Mouse (Mus musculus) liver, postnatal 0 days (tissue): ENCODE results near the gene Fam92b. TPM values are rescaled to one million over a fixed set of nuclear protein-coding genes. Genes with fewer than 3 reads are reported as not detected.

Source experiments
- ATAC-seq: fragments of 200-750 bp; cut with Nextera tagmentation; 2 replicates; pipeline ENCODE4 v1.8.0; 2017; ENCODE audit warnings: mild to moderate bottlenecking, moderate library complexity
- DNase-seq: peaks from one replicate; pipeline ENCODE4 v3.0.0-alpha.2; 2016
- H3K27ac ChIP-seq: fragments of 300-500 bp; sonication (generic); 2 replicates; pipeline ENCODE4 v1.5.1; 2014; ENCODE audit warnings: antibody characterized with exemption, moderate library complexity, mild to moderate bottlenecking, low read depth
- H3K27me3 ChIP-seq: fragments of 300-500 bp; sonication (generic); 2 replicates; pipeline ENCODE4 v1.6.1; 2014; ENCODE audit warnings: low read length, control low read depth, mixed read lengths; ENCODE audit not compliant: insufficient read depth
- H3K36me3 ChIP-seq: fragments of 300-500 bp; sonication (generic); replicated peaks from 2 replicates; pipeline ENCODE4 v1.6.1; 2014; ENCODE audit warnings: mild to moderate bottlenecking, control low read depth, low read length, moderate library complexity, mixed read lengths; ENCODE audit not compliant: insufficient read depth
- H3K4me1 ChIP-seq: fragments of 300-500 bp; sonication (generic); 2 replicates; pipeline ENCODE4 v1.6.1; 2014; ENCODE audit warnings: antibody characterized with exemption, mild to moderate bottlenecking, control low read depth; ENCODE audit not compliant: insufficient read depth
- H3K4me2 ChIP-seq: fragments of 300-500 bp; sonication (generic); 2 replicates; pipeline ENCODE4 v1.6.1; 2014; ENCODE audit warnings: low read depth, mild to moderate bottlenecking, low read length, moderate library complexity, mixed read lengths
- H3K4me3 ChIP-seq: fragments of 300-500 bp; sonication (generic); 2 replicates; pipeline ENCODE4 v1.5.1; 2014; ENCODE audit warnings: low read depth, low read length
- H3K9ac ChIP-seq: fragments of 300-500 bp; sonication (generic); replicated peaks from 2 replicates; pipeline ENCODE4 v1.6.1; 2014; ENCODE audit warnings: mild to moderate bottlenecking, moderate library complexity
- H3K9me3 ChIP-seq: fragments of 300-500 bp; sonication (generic); 2 replicates; pipeline ENCODE4 v1.6.1; 2016; ENCODE audit warnings: mild to moderate bottlenecking, control low read depth, low read length, mixed read lengths
- CTCF ChIP-seq: sonication (generic); IDR thresholded peaks from 2 replicates; pipeline ENCODE4 v1.5.1; 2016; ENCODE audit warnings: antibody characterized with exemption, low read depth
- EP300 ChIP-seq: IDR thresholded peaks from 2 replicates; pipeline ENCODE4 v1.6.1; 2016; ENCODE audit warnings: antibody characterized with exemption, low read depth, mild to moderate bottlenecking
- WGBS: fragments of 180-500 bp; shearing (Covaris S2); extraction: QIAGEN DNeasy Blood & Tissue Kit; methylation state at CpG from one replicate; pipeline ENCODE4 v1.1.7; 2014; ENCODE audit not compliant: insufficient replicate concordance; 5-methylcytosine and 5-hydroxymethylcytosine counted together
- polyA plus RNA-seq: library from polyadenylated mRNA; unstranded; fragments of >200 nt; fragmentation: Nextera tagmentation; extraction: Ambion mirVana; gene quantifications from 2 replicates; pipeline ENCODE4 v1.2.1, GENCODE M21; 2015

Fam92b gene
- polyA plus RNA-seq, 1 experiment from 2014 or later = not detected

DNA sequence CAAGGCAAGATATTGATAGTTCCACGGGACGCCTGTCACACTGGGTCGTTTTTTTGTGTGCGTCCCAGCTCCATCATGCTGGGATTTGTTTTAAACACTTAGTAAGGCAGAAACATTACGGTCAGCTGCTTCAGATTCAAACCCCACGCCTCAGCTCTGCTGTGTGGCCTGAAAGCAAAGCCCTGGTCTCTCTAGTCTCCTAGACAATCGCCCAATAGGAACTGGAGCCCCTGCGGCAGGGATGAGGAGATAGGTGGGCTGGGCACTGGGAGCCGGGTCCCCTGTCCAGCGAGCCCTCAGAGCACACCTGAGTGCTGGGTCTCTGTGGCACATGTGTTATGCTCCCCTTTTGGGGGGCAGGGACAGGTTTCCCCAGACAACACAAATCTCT lies 853 bp upstream of the Fam92b start:
- no peak for DNase-seq
- no peak overlapping the region for H3K27ac ChIP-seq
- no peak for ATAC-seq
- H3K9ac ChIP-seq = no peak overlapping the region
- H3K9me3 ChIP-seq = no peaks in the 10 kb centered on the region
- H3K27me3 ChIP-seq = peaks cover 31% of the 10 kb centered on the region
- H3K4me2 ChIP-seq = no peak overlapping the region
- WGBS = 15% methylated on average over 10 of the region's 10 CpGs
- H3K4me3 ChIP-seq = no peak overlapping the region
- TF ChIP-seq EP300 = no peak
- no peak for TF ChIP-seq CTCF
- H3K36me3 ChIP-seq = no peaks in the 10 kb centered on the region
- no peaks in the 10 kb centered on the region for H3K4me1 ChIP-seq

GRCm38 (mm10) chr8:120176605-120177004 lies 661 bp downstream of the Fam92b start:
- Histone ChIP-seq H3K9me3 (no peaks in the 10 kb centered on the region), H3K27ac (no peak overlapping the region), H3K27me3 (peaks cover 33% of the 10 kb centered on the region), H3K9ac (no peak overlapping the region), H3K36me3 (no peaks in the 10 kb centered on the region), H3K4me1 (no peaks in the 10 kb centered on the region), H3K4me3 (no peak overlapping the region), H3K4me2 (no peak overlapping the region)
- ATAC-seq (no peak), DNase-seq (no peak)
- TF ChIP-seq EP300 (no peak), CTCF (no peak)
- WGBS = 41% methylated on average over 4 of the region's 4 CpGs

- TF ChIP-seq CTCF (no peak), EP300 (no peak)
- Histone ChIP-seq H3K9me3 (no peaks in the 10 kb centered on the region), H3K4me1 (no peaks in the 10 kb centered on the region), H3K27me3 (peaks cover 33% of the 10 kb centered on the region), H3K36me3 (no peaks in the 10 kb centered on the region), H3K9ac (no peak overlapping the region), H3K27ac (no peak overlapping the region), H3K4me2 (no peak overlapping the region), H3K4me3 (no peak overlapping the region)
- ATAC-seq (no peak), DNase-seq (no peak)
- WGBS = 44% methylated on average over 18 of the region's 18 CpGs
These were observed 2.7 kb downstream of the Fam92b start for GRCm38 (mm10) chr8:120174606-120175005.

DNA sequence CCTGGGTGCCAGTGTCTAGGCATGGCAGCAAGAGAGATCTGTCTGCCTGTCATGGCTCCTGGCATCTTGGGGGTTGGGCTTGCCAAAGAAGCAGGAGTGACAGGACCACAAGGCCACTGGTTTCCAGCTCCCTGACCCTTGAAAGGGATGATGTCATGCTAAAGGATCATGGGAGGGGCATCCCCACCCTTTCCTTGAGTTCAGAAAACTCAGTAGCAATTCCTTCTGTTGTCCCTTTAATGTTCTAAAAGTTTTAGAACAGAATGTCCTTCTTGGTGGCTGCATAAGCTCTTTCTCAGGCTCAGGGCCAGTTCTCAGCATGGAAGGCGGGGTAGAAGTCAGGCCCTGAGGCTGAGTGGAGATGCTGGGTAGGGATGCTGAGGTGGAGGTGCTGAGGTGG lies 4.1 kb downstream of the Fam92b start:
- no peaks in the 10 kb centered on the region for H3K4me1 ChIP-seq
- no peak for TF ChIP-seq CTCF
- TF ChIP-seq EP300 = no peak
- H3K36me3 ChIP-seq = no peaks in the 10 kb centered on the region
- no peak for DNase-seq
- ATAC-seq = no peak
- peaks cover 31% of the 10 kb centered on the region for H3K27me3 ChIP-seq
- no peak overlapping the region for H3K9ac ChIP-seq
- 63% methylated on average over 1 of the region's 1 CpGs for WGBS
- no peak overlapping the region for H3K27ac ChIP-seq
- no peaks in the 10 kb centered on the region for H3K9me3 ChIP-seq
- no peak overlapping the region for H3K4me3 ChIP-seq
- no peak overlapping the region for H3K4me2 ChIP-seq

DNA sequence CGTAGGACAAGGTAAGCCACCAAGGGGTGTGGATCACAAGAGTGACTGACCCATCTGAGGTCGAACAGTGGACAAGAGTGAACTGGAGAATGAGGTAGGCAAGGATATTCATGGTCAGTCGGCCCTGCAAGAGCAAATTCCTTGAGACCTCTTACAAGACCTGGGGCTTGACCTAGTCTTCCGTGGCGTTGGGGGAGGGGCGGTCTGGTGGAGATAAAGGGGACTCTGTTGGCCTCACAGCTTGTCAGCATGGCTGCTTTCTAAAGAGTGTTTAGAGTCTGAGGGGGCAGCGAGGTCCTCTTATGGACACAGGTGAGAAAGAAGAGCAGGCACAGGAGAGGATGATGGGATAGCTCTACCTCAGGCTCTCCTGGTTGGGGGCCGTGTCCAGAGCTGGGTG lies 8.1 kb downstream of the Fam92b start:
- no peaks in the 10 kb centered on the region for H3K36me3 ChIP-seq
- ATAC-seq = no peak
- no peaks in the 10 kb centered on the region for H3K4me1 ChIP-seq
- no peaks in the 10 kb centered on the region for H3K9me3 ChIP-seq
- no peak for TF ChIP-seq CTCF
- no peak for TF ChIP-seq EP300
- no peak overlapping the region for H3K4me2 ChIP-seq
- no peak for DNase-seq
- 54% methylated on average over 8 of the region's 8 CpGs for WGBS
- no peak overlapping the region for H3K27ac ChIP-seq
- 0 out of 2 replicates have a peak, but pooled peaks cover 9% of the 10 kb centered on the region for H3K27me3 ChIP-seq
- no peak overlapping the region for H3K9ac ChIP-seq
- no peak overlapping the region for H3K4me3 ChIP-seq

DNA sequence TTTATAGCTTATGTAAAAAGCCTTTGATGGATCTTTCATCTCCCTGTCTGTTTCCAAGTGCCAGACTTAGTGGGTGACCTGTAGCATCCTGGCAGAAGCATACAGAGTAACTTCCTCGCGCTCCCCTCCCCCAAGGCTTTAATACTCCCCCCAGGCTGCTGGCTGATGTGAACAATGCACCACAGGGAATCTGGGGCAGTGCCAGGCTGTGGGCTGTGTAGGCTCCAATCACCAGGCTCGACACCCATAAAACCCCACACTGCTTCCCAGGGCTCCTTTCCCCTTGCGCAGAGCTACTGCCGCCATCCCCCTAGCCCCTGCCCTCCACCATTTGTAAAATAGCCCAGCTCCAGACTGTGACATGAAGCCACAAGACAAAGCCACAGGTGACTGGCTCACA lies 9.4 kb downstream of the Fam92b start:
- no peak for ATAC-seq
- Histone ChIP-seq H3K4me2 (no peak overlapping the region), H3K27ac (no peak overlapping the region), H3K4me3 (no peak overlapping the region), H3K27me3 (0 out of 2 replicates have a peak, but pooled peaks cover 5% of the 10 kb centered on the region), H3K4me1 (no peaks in the 10 kb centered on the region), H3K9me3 (no peaks in the 10 kb centered on the region), H3K36me3 (no peaks in the 10 kb centered on the region), H3K9ac (no peak overlapping the region)
- no peak for DNase-seq
- TF ChIP-seq CTCF = no peak
- no peak for TF ChIP-seq EP300
- WGBS = 40% methylated on average over 5 of the region's 5 CpGs

GRCm38 (mm10) chr8:120167136-120167535 lies 10.1 kb downstream of the Fam92b start:
- WGBS = 83% methylated on average over 8 of the region's 8 CpGs
- TF ChIP-seq CTCF = no peak
- TF ChIP-seq EP300 = no peak

More at GRCm38 (mm10) chr8:120167136-120167535, 10.1 kb downstream of the Fam92b start:
- Histone ChIP-seq H3K4me2 (no peak overlapping the region), H3K4me1 (no peaks in the 10 kb centered on the region), H3K9ac (no peak overlapping the region), H3K27me3 (0 out of 2 replicates have a peak, but pooled peaks cover 5% of the 10 kb centered on the region), H3K27ac (no peak overlapping the region), H3K36me3 (no peaks in the 10 kb centered on the region), H3K9me3 (no peaks in the 10 kb centered on the region), H3K4me3 (no peak overlapping the region)
- ATAC-seq = no peak
- DNase-seq = no peak
